Mouse (Mus musculus) liver, postnatal 0 days (tissue): ENCODE data around the gene Prtn3. TPM values are rescaled to one million over a fixed set of nuclear protein-coding genes. Genes with fewer than 3 reads are reported as not detected.

Experiments used
- ATAC-seq: fragments of 200-750 bp; cut with Nextera tagmentation; 2 replicates; pipeline ENCODE4 v1.8.0; 2017; ENCODE audit warnings: mild to moderate bottlenecking, moderate library complexity
- DNase-seq: peaks from one replicate; pipeline ENCODE4 v3.0.0-alpha.2; 2016
- H3K27ac ChIP-seq: fragments of 300-500 bp; sonication (generic); 2 replicates; pipeline ENCODE4 v1.5.1; 2014; ENCODE audit warnings: antibody characterized with exemption, moderate library complexity, mild to moderate bottlenecking, low read depth
- H3K27me3 ChIP-seq: fragments of 300-500 bp; sonication (generic); 2 replicates; pipeline ENCODE4 v1.6.1; 2014; ENCODE audit warnings: low read length, control low read depth, mixed read lengths; ENCODE audit not compliant: insufficient read depth
- H3K36me3 ChIP-seq: fragments of 300-500 bp; sonication (generic); replicated peaks from 2 replicates; pipeline ENCODE4 v1.6.1; 2014; ENCODE audit warnings: mild to moderate bottlenecking, control low read depth, low read length, moderate library complexity, mixed read lengths; ENCODE audit not compliant: insufficient read depth
- H3K4me1 ChIP-seq: fragments of 300-500 bp; sonication (generic); 2 replicates; pipeline ENCODE4 v1.6.1; 2014; ENCODE audit warnings: antibody characterized with exemption, mild to moderate bottlenecking, control low read depth; ENCODE audit not compliant: insufficient read depth
- H3K4me2 ChIP-seq: fragments of 300-500 bp; sonication (generic); 2 replicates; pipeline ENCODE4 v1.6.1; 2014; ENCODE audit warnings: low read depth, mild to moderate bottlenecking, low read length, moderate library complexity, mixed read lengths
- H3K4me3 ChIP-seq: fragments of 300-500 bp; sonication (generic); 2 replicates; pipeline ENCODE4 v1.5.1; 2014; ENCODE audit warnings: low read depth, low read length
- H3K9ac ChIP-seq: fragments of 300-500 bp; sonication (generic); replicated peaks from 2 replicates; pipeline ENCODE4 v1.6.1; 2014; ENCODE audit warnings: mild to moderate bottlenecking, moderate library complexity
- H3K9me3 ChIP-seq: fragments of 300-500 bp; sonication (generic); 2 replicates; pipeline ENCODE4 v1.6.1; 2016; ENCODE audit warnings: mild to moderate bottlenecking, control low read depth, low read length, mixed read lengths
- CTCF ChIP-seq: sonication (generic); IDR thresholded peaks from 2 replicates; pipeline ENCODE4 v1.5.1; 2016; ENCODE audit warnings: antibody characterized with exemption, low read depth
- EP300 ChIP-seq: IDR thresholded peaks from 2 replicates; pipeline ENCODE4 v1.6.1; 2016; ENCODE audit warnings: antibody characterized with exemption, low read depth, mild to moderate bottlenecking
- WGBS: fragments of 180-500 bp; shearing (Covaris S2); extraction: QIAGEN DNeasy Blood & Tissue Kit; methylation state at CpG from one replicate; pipeline ENCODE4 v1.1.7; 2014; ENCODE audit not compliant: insufficient replicate concordance; 5-methylcytosine and 5-hydroxymethylcytosine counted together
- polyA plus RNA-seq: library from polyadenylated mRNA; unstranded; fragments of >200 nt; fragmentation: Nextera tagmentation; extraction: Ambion mirVana; gene quantifications from 2 replicates; pipeline ENCODE4 v1.2.1, GENCODE M21; 2015

Gene Prtn3
- polyA plus RNA-seq, 1 experiment from 2014 or later = 123 TPM

GRCm38 (mm10) chr10:79857452-79857811 lies 16.8 kb upstream of the Prtn3 start:
- WGBS = 14% methylated on average over 4 of the region's 4 CpGs
- Histone ChIP-seq H3K27ac (peak overlapping the region; percentile 18), H3K4me2 (peak overlapping the region; percentile 88), H3K9me3 (no peaks in the 10 kb centered on the region), H3K4me3 (peak overlapping the region; percentile 81), H3K36me3 (peaks cover 58% of the 10 kb centered on the region), H3K9ac (peak overlapping the region; percentile 98), H3K27me3 (no peaks in the 10 kb centered on the region), H3K4me1 (peaks cover 41% of the 10 kb centered on the region)
- TF ChIP-seq CTCF = no peak
- no peak for TF ChIP-seq EP300
- DNase-seq (peak; percentile 73), ATAC-seq (no peak)

GRCm38 (mm10) chr10:79857894-79858293 lies 16.4 kb upstream of the Prtn3 start:
- Histone ChIP-seq H3K9ac (peak overlapping the region; percentile 98; the same call in 1 of the 2 replicates), H3K4me1 (peaks cover 36% of the 10 kb centered on the region)

DNA sequence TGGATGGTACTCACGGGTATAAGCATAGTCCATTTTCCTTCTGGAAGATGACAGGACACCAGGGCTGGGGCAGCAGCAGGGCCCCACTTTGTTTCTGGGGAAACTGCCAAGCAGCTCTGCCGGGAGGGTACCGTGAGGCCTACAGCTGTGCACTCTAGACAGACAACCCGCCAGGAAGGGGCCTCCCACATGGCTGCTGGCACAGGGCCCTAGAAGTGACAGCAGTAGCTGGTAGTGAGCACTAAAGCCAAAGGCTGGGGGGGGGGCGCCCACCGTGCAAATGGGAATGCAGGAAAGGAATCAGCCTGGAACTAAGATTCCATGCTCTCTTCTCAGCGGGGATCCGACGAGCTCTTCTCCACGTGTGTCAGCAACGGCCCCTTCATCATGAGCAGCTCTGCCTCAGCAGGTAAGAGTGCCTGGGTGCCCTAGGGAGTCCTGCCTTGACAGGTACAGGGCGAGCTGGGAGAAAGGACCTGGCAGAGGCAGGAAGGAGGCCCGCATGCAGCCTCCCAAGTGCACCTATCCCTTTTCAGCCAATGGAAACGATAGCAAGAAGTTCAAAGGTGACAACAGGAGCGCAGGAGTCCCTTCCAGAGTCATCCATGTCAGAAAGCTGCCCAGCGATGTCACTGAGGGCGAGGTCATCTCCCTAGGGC lies 15.7 kb upstream of the Prtn3 start:
- Histone ChIP-seq H3K4me3 (0 out of 2 replicates have a peak overlapping the region, but pooled peaks have one; percentile 81), H3K27ac (no peak overlapping the region), H3K9me3 (no peaks in the 10 kb centered on the region), H3K9ac (0 out of 2 replicates have a peak overlapping the region, but pooled peaks have one; percentile 98), H3K4me1 (peaks cover 30% of the 10 kb centered on the region), H3K4me2 (peak overlapping the region; percentile 88; the same call in 1 of the 2 replicates), H3K36me3 (peaks cover 64% of the 10 kb centered on the region), H3K27me3 (no peaks in the 10 kb centered on the region)
- WGBS = 62% methylated on average over 17 of the region's 17 CpGs
- peak; percentile 54 for DNase-seq
- TF ChIP-seq CTCF (no peak), EP300 (no peak)
- ATAC-seq = no peak

More at GRCm38 (mm10) chr10:79857894-79858293, 16.4 kb upstream of the Prtn3 start:
- Histone ChIP-seq H3K27ac (peak overlapping the region; percentile 18; the same call in 1 of the 2 replicates), H3K4me3 (peak overlapping the region; percentile 81), H3K9me3 (no peaks in the 10 kb centered on the region), H3K36me3 (peaks cover 62% of the 10 kb centered on the region), H3K4me2 (peak overlapping the region; percentile 88), H3K27me3 (no peaks in the 10 kb centered on the region)
- DNase-seq (no peak), ATAC-seq (no peak)
- TF ChIP-seq CTCF (no peak), EP300 (no peak)
- WGBS = 59% methylated on average over 2 of the region's 2 CpGs

DNA sequence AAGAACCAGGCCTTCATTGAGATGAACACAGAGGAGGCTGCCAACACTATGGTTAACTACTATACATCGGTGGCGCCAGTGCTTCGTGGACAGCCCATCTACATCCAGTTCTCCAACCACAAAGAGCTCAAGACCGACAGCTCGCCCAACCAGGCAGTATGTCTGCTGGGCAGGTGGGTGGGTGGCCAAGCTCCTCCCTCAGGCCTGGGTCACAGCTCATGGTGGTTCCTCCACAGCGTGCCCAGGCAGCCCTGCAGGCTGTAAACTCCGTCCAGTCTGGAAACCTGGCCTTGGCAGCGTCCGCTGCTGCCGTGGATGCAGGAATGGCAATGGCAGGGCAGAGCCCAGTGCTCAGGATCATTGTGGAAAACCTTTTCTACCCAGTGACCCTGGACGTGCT lies 15.2 kb upstream of the Prtn3 start:
- Histone ChIP-seq H3K4me1 (peaks cover 26% of the 10 kb centered on the region), H3K36me3 (peaks cover 64% of the 10 kb centered on the region), H3K27me3 (no peaks in the 10 kb centered on the region), H3K27ac (no peak overlapping the region), H3K4me3 (no peak overlapping the region), H3K9me3 (no peaks in the 10 kb centered on the region), H3K9ac (no peak overlapping the region), H3K4me2 (no peak overlapping the region)
- ATAC-seq (no peak), DNase-seq (no peak)
- no peak for TF ChIP-seq CTCF
- TF ChIP-seq EP300 = no peak
- 82% methylated on average over 11 of the region's 11 CpGs for WGBS

DNA sequence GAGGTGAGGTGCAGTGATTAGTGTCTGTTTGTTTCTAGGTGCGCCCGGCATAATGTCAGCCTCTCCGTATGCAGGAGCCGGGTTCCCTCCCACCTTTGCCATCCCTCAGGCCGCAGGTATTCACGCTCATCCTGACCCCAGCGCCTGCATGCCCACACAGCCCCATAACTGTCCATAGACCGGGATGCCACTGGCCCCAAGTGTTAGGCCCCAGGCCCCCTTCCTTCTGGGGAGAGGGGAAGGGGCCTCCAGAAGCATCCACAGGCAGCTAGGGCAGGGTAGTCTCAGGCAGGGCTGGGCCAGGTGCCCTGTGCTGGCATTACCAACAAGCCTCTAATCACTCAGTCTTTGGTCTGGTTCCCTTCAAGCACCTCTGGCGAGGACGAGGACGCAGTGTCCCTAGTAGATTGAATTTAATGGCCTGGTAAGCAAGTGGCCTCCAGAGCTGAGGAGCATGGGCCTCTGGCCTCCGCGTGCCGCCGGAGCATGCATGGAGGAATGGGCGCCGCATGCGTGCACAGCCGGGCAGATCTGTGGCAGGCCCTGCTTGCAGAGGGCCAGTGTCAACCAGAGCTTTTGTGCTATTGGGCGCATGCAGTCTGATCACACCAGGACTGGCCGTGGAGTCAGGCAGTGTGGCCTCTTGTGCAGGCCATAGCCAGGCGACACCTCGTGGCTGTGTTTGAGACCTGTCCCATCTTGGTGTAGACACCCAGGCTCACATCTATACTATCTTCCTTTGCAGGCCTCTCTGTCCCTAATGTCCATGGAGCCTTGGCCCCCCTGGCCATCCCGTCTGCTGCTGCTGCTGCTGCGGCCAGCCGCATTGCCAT lies 14.0 kb upstream of the Prtn3 start:
- Histone ChIP-seq H3K4me1 (peaks cover 26% of the 10 kb centered on the region), H3K27me3 (no peaks in the 10 kb centered on the region), H3K9ac (no peak overlapping the region), H3K36me3 (peaks cover 70% of the 10 kb centered on the region), H3K27ac (no peak overlapping the region), H3K4me2 (no peak overlapping the region), H3K9me3 (no peaks in the 10 kb centered on the region), H3K4me3 (no peak overlapping the region)
- no peak for ATAC-seq
- no peak for TF ChIP-seq CTCF
- no peak for TF ChIP-seq EP300
- 94% methylated on average over 26 of the region's 26 CpGs for WGBS
- DNase-seq = no peak

GRCm38 (mm10) chr10:79861230-79862048 lies 12.8 kb upstream of the Prtn3 start:
- H3K4me2 ChIP-seq = no peak overlapping the region
- TF ChIP-seq EP300 = no peak
- no peak for TF ChIP-seq CTCF
- H3K9me3 ChIP-seq = no peaks in the 10 kb centered on the region
- no peak overlapping the region for H3K27ac ChIP-seq
- ATAC-seq (no peak), DNase-seq (no peak)
- peaks cover 23% of the 10 kb centered on the region for H3K4me1 ChIP-seq
- no peak overlapping the region for H3K9ac ChIP-seq
- WGBS = 82% methylated on average over 25 of the region's 25 CpGs
- no peaks in the 10 kb centered on the region for H3K27me3 ChIP-seq
- H3K4me3 ChIP-seq = no peak overlapping the region
- peaks cover 70% of the 10 kb centered on the region for H3K36me3 ChIP-seq
